Mouse (Mus musculus): ENCODE measurements around the gene Tent5b.

DNA sequence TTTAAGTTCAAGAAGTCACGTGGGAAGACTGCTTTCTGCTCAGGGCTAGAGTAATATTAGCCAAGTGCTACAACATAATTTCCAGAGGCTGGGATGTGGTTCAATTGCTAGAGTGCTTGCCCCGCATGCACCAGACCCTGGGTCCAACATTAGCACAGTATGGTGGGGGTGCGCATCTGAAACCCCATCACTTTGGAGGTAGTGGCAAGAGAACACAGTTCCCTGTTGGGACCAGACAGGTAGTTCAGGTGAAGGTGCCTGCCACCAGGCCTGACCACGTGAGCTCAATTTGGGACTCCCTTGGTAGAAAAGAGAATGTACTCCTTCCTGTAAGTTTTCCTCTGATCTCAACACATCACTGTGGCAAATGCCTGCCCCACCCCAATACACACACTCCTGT, 14.9 kb downstream of the Tent5b start:
- TF ChIP-seq POLR2A (IDR thresholded peaks at IDR 0.05; ENCODE audit: low read depth, low read length) (no peak), CTCF (IDR thresholded peaks at IDR 0.05; ENCODE audit: extremely low read depth, insufficient read length, insufficient replicate concordance, low read depth, low read length) (no peak)

Measured in small intestine, adult 2 months (tissue).